Mouse (Mus musculus) macrophage (primary cell): Measurements from ENCODE around the gene Vps39. TPM values are rescaled to one million over a fixed set of nuclear protein-coding genes. Genes with fewer than 3 reads are reported as not detected.

Experiments used
- H3K27ac ChIP-seq: fragments of 350-480 bp; formaldehyde crosslinking; 2 replicates; pipeline ENCODE4 v1.9.0; 2021
- H3K36me3 ChIP-seq: fragments of 350-480 bp; formaldehyde crosslinking; 2 replicates; pipeline ENCODE4 v1.9.0; 2021; ENCODE audit errors: inconsistent target
- H3K4me3 ChIP-seq: fragments of 350-480 bp; formaldehyde crosslinking; 2 replicates; pipeline ENCODE4 v1.9.0; 2021; ENCODE audit errors: inconsistent target
- H3K79me2 ChIP-seq: fragments of 350-480 bp; formaldehyde crosslinking; 2 replicates; pipeline ENCODE4 v1.9.0; 2021; ENCODE audit errors: inconsistent target
- WGBS: methylation state at CpG from one replicate; pipeline ENCODE4 v1.1.7; 2026; ENCODE audit warnings: inconsistent platforms; ENCODE audit not compliant: missing documents; 5-methylcytosine and 5-hydroxymethylcytosine counted together
- polyA plus RNA-seq: library from polyadenylated mRNA; stranded (reverse); fragments of 250-400 nt; gene quantifications from 3 replicates; pipeline ENCODE4 v1.2.4, GENCODE M21; 2018; ENCODE audit warnings: inconsistent platforms

Vps39 gene
- polyA plus RNA-seq, 1 experiment from 2014 or later: 75.0 TPM

DNA sequence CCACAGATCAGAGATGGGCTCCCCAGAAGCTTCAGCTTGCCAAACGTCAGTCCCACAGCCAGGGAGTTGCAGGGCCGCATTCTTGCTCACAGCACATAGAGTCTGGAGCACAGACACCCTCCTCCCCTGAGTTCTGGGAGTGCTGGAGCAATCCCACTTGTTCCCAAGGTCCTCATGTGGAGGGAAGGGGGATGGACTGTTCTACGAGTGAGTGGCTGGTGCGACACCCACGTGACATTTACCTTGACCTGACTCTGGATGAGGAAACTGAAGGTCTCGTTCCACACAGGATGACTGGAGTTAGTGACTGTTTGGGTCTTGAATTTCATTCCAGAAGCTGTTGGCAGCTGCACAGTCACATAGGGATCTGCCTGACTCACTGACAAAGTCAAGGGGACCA lies 69.4 kb downstream of the Vps39 start:
- WGBS: 87% methylated on average over 6 of the region's 6 CpGs
- Histone ChIP-seq H3K27ac (no peak overlapping the region), H3K4me3 (no peak overlapping the region), H3K79me2 (no peaks in the 10 kb centered on the region), H3K36me3 (no peaks in the 10 kb centered on the region)

DNA sequence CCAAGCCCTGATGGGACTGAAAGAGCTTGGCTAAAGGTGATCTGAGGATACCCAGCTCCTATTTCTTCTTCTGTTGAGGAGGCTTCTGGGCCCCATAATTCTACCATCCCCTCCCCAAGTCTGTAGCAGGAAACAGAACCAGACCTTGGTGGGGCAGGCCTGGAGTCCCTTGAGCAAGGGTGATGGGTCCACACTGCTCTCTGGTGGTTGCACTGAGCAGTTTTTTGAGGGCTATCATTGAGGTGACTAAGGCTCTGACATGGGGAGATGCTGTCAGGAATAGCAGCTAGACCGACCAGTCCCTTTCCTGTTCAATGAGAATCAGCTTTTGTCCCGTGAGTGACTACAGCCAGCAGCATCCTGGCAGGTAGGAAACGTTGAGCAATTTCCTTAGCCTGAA lies 71.7 kb downstream of the Vps39 start:
- 57% methylated on average over 3 of the region's 3 CpGs for WGBS

DNA sequence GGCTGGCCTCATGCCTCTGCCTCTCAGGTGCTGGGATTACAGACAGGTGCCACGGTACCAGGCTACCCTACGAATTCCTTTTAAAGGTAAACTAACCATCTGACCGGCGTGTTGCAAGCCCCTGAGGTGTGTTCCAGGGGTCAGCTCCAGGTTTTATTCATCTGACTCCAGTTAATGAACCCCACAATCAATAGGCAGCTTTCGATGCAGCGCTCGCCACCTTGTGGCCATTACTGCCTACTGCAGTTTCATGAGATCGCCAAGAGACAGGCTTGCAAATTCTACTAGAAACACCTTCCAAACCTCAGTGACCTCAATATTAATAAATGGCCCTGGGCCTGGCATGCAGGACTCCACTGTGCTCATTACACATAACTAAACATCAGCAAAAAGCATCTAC lies 73.0 kb downstream of the Vps39 start:
- WGBS: 20% methylated on average over 8 of the region's 8 CpGs

More for the DNA sequence above, 71.7 kb downstream of the Vps39 start:
- Histone ChIP-seq H3K4me3 (no peak overlapping the region), H3K79me2 (no peaks in the 10 kb centered on the region), H3K36me3 (no peaks in the 10 kb centered on the region), H3K27ac (no peak overlapping the region)

DNA sequence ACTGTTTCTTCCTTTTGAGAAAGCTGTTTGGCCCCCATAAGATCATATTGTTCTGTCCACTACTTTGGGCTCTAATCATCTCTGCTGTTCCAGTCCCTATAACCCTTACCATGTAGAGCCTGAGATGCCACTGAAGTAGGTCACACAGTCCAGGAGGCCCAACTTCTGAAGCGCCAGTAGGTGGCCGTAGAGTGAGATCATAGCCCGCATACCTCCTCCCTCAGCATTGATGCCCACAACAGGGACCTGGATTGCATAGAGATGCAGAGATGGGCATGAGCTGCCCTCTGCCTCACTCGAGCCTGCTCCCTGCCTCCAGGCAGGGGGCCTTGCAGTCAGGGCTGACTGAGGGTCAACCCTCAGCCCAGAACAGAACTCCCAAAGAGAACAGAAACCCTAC lies 76.0 kb downstream of the Vps39 start:
- Histone ChIP-seq H3K36me3 (no peaks in the 10 kb centered on the region), H3K27ac (no peak overlapping the region), H3K4me3 (no peak overlapping the region), H3K79me2 (no peaks in the 10 kb centered on the region)
- WGBS: 85% methylated on average over 4 of the region's 4 CpGs

More for the DNA sequence above, 73.0 kb downstream of the Vps39 start:
- no peak overlapping the region for H3K4me3 ChIP-seq
- no peaks in the 10 kb centered on the region for H3K36me3 ChIP-seq
- no peak overlapping the region for H3K27ac ChIP-seq
- no peaks in the 10 kb centered on the region for H3K79me2 ChIP-seq

DNA sequence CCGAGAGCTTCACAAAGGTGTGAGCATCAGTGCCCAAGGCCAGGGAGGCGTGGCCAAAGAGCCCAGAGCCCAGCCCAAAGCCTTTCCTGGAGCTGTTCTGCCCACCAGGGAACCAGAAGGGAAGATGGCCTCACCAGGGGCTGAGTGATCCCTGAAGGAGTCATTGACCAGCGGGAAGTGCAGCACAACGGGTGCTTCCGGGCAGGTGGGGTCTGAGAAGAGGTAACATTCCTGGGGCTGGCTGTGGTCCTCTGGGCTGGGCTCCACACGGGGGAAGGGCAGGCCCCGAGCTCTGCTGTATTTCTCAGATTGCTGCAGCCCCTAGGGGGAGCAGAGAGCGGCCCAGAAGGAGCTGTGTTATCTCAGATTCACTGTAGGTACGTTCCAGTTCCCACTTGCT lies 84.3 kb downstream of the Vps39 start:
- 20% methylated on average over 9 of the region's 9 CpGs for WGBS

More for the DNA sequence above, 84.3 kb downstream of the Vps39 start:
- Histone ChIP-seq H3K79me2 (no peaks in the 10 kb centered on the region), H3K4me3 (no peak overlapping the region), H3K36me3 (no peaks in the 10 kb centered on the region), H3K27ac (no peak overlapping the region)

Other genes with a start within 250 kb of the Vps39 start
- 253 to 336 TPM (median 297 TPM) in 3 replicates for gene Ehd4, start 198.5 kb downstream of the Vps39 start, polyA plus RNA-seq
- gene Pla2g4e, start 107.8 kb downstream of the Vps39 start, polyA plus RNA-seq: not detected in 3 replicates
- not detected in 3 replicates for gene Pla2g4d, start 63.9 kb downstream of the Vps39 start, polyA plus RNA-seq
- not detected in 3 replicates for gene Pla2g4f, start 39.0 kb downstream of the Vps39 start, polyA plus RNA-seq
- gene Ganc, start 50.8 kb upstream of the Vps39 start, polyA plus RNA-seq: 6.3 to 14.6 TPM (median 9.9 TPM) in 3 replicates
- gene Tmem87a, start 51.0 kb upstream of the Vps39 start, polyA plus RNA-seq: 38.8 to 52.5 TPM (median 44.9 TPM) in 3 replicates
- gene Capn3, start 102.9 kb upstream of the Vps39 start, polyA plus RNA-seq: 0.22 to 0.67 TPM (median 0.42 TPM) in 3 replicates
- gene Zfp106, start 210.7 kb upstream of the Vps39 start, polyA plus RNA-seq: 45.2 to 55.7 TPM (median 52.7 TPM) in 3 replicates
- 69.9 to 226 TPM (median 125 TPM) in 3 replicates for gene Snap23, start 214.5 kb upstream of the Vps39 start, polyA plus RNA-seq